Mouse (Mus musculus) hindbrain, embryonic 15.5 days (tissue): ENCODE results near the gene 4930404N11Rik. TPM values are rescaled to one million over a fixed set of nuclear protein-coding genes. Genes with fewer than 3 reads are reported as not detected.

ENCODE experiments used
- ATAC-seq: fragments of 200-750 bp; cut with Nextera tagmentation; 2 replicates; pipeline ENCODE4 v1.8.0; 2017; ENCODE audit warnings: low read depth, moderate number of reproducible peaks, moderate TSS enrichment; ENCODE audit not compliant: low FRiP score
- H3K27ac ChIP-seq: fragments of 300-500 bp; sonication (generic); replicated peaks from 2 replicates; pipeline ENCODE4 v1.5.1; 2015; ENCODE audit warnings: mild to moderate bottlenecking, inconsistent platforms
- H3K27me3 ChIP-seq: fragments of 300-500 bp; sonication (generic); 2 replicates; pipeline ENCODE4 v1.6.1; 2015; ENCODE audit warnings: control low read depth, inconsistent platforms
- H3K36me3 ChIP-seq: fragments of 300-500 bp; sonication (generic); 2 replicates; pipeline ENCODE4 v1.6.1; 2015; ENCODE audit warnings: control low read depth, inconsistent platforms
- H3K4me1 ChIP-seq: fragments of 300-500 bp; sonication (generic); replicated peaks from 2 replicates; pipeline ENCODE4 v1.6.1; 2015; ENCODE audit warnings: control low read depth, inconsistent platforms
- H3K4me2 ChIP-seq: fragments of 300-500 bp; sonication (generic); 2 replicates; pipeline ENCODE4 v1.6.1; 2015; ENCODE audit warnings: moderate library complexity, mild to moderate bottlenecking, inconsistent platforms
- H3K4me3 ChIP-seq: fragments of 300-500 bp; sonication (generic); 2 replicates; pipeline ENCODE4 v1.5.1; 2015; ENCODE audit warnings: mild to moderate bottlenecking, inconsistent platforms
- H3K9ac ChIP-seq: fragments of 300-500 bp; sonication (generic); 2 replicates; pipeline ENCODE4 v1.6.1; 2015; ENCODE audit warnings: inconsistent platforms
- H3K9me3 ChIP-seq: fragments of 300-500 bp; sonication (generic); 2 replicates; pipeline ENCODE4 v1.6.1; 2016; ENCODE audit warnings: control low read depth, inconsistent platforms
- WGBS: fragments of 180-500 bp; shearing (Covaris S2); methylation state at CpG from one replicate; pipeline ENCODE4 v1.1.7; 2015; 5-methylcytosine and 5-hydroxymethylcytosine counted together
- polyA plus RNA-seq: library from polyadenylated mRNA; unstranded; fragments of >200 nt; fragmentation: Nextera tagmentation; extraction: Ambion mirVana; gene quantifications from 2 replicates; pipeline ENCODE4 v1.2.1, GENCODE M21; 2015

The 4930404N11Rik gene
- polyA plus RNA-seq, 1 experiment from 2014 or later, result 1.1 TPM

DNA sequence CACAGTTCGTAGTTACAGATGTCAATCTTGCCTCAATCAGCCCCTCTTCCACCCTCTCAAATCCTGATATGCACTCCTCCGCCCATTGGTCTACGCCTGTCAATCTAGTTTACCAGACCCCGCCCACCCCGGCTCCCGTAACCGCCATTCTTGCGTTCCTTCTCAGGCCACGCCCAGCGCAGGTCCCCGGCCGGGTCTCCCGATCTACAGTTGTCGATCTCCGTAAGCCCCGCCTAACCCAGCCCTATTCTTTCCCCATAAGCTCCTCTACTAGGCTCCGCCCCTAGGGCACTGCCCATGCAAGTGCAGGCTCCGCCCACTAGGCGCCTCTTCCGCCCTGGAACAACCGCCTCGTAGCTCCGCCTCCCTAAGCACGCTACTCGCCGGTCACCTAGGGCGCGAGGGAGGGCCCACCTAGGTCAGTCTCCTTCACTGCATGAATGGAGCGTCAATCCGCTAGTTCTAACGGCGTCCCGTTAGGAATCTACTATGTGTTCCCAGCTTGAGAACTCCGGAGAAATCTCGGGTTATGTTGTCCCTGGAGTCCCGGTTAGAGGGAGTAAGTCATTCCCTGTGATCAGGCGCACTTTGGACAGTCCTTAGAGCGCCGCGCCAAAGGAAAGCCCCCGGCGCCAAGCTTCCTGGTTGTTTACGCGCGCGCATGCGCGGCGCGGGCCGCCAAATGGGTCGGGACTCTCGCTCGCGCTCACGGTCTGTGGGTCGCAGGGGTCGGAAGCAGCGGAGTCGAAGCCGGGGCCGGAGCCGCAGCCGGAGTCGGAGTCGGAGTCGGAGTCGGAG lies 44.9 kb downstream of the 4930404N11Rik start, which contains the start of gene Cactin:
Gene Cactin, plus strand, starts transcription at position 554 of the 798 bp plus-strand sequence.
- Histone ChIP-seq H3K9ac (peak within 1 kb of the TSS; percentile 79), H3K27ac (peak within 1 kb of the TSS; percentile 93), H3K27me3 (no peaks in the 10 kb centered on the region), H3K9me3 (no peaks in the 10 kb centered on the region), H3K4me3 (peak within 1 kb of the TSS; percentile 83), H3K4me2 (peak within 1 kb of the TSS; percentile 74), H3K36me3 (peaks cover 48% of the 10 kb centered on the region), H3K4me1 (peaks cover 25% of the 10 kb centered on the region)
- ATAC-seq, result peak; percentile 96
- WGBS, result under 1% methylated on average over 68 of the region's 68 CpGs

DNA sequence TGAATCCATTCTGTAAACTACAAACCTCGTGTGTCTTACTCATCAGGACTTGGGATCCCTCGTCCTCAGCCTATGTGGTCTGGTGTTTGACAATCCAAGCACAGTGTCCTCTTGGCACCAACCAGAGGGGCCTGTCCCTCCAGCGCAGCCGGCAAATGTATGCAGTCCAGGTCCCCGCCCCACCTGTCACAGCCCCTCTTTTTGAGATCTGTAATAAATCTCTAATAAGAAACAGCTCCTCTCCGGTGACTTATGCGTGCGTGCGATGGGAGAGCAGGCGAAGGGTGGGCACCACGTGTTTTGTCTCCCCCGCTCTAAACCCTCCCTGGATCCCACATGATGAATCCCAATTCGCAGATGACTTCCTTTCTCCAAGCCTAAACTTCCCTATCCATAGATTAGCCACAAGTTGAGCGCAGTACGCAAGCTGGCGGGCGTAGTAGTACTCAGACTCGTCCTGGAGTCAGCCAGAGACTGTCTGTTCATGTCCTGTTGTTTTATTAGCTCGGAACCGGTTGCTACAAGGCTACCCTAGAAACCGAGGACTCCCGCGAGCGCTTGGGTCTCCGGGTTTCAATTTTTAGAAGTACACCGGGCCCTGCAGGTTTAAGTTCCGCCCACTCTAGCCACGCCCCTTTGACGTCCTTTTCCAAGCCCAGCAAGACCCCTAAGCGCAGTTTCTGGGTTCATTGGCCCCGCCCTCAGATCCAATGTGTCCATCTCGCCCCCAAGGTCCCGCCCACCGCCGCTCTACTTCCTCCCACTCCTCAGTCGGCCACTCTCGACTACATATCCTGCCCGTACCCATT lies 45.7 kb downstream of the 4930404N11Rik start:
- peak overlapping the region; percentile 93 for H3K27ac ChIP-seq
- H3K9ac ChIP-seq, result peak overlapping the region; percentile 42
- H3K4me3 ChIP-seq, result peak overlapping the region; percentile 83
- H3K4me1 ChIP-seq, result peaks cover 25% of the 10 kb centered on the region
- no peaks in the 10 kb centered on the region for H3K27me3 ChIP-seq
- peak; percentile 35 for ATAC-seq
- peak overlapping the region; percentile 74 for H3K4me2 ChIP-seq
- no peaks in the 10 kb centered on the region for H3K9me3 ChIP-seq
- peaks cover 49% of the 10 kb centered on the region for H3K36me3 ChIP-seq
- under 1% methylated on average over 38 of the region's 38 CpGs for WGBS

DNA sequence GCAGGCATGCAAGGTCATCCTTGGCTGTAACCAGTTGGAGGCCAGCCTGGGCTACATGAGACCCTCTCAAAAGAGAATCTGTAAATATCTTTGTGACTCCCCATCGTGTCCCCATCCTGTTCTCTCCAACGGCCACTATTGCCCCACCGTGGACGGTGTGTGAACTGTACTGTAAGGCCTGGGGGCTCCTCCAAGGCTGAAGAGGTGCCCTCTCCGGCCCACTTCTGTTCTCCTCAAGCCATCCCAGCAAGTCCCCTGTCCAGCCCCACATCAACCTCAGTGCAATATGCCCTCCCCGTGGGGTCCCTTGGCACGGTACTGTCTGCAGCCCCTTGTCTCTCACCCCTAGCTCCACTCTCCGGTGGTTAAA lies 46.3 kb downstream of the 4930404N11Rik start:
- Histone ChIP-seq H3K36me3 (peaks cover 48% of the 10 kb centered on the region), H3K27me3 (no peaks in the 10 kb centered on the region), H3K4me2 (peak overlapping the region; percentile 74), H3K4me1 (peaks cover 25% of the 10 kb centered on the region), H3K9ac (peak overlapping the region; percentile 42), H3K4me3 (peak overlapping the region; percentile 83), H3K9me3 (no peaks in the 10 kb centered on the region), H3K27ac (peak overlapping the region; percentile 93)
- no peak for ATAC-seq
- 44% methylated on average over 8 of the region's 8 CpGs for WGBS

DNA sequence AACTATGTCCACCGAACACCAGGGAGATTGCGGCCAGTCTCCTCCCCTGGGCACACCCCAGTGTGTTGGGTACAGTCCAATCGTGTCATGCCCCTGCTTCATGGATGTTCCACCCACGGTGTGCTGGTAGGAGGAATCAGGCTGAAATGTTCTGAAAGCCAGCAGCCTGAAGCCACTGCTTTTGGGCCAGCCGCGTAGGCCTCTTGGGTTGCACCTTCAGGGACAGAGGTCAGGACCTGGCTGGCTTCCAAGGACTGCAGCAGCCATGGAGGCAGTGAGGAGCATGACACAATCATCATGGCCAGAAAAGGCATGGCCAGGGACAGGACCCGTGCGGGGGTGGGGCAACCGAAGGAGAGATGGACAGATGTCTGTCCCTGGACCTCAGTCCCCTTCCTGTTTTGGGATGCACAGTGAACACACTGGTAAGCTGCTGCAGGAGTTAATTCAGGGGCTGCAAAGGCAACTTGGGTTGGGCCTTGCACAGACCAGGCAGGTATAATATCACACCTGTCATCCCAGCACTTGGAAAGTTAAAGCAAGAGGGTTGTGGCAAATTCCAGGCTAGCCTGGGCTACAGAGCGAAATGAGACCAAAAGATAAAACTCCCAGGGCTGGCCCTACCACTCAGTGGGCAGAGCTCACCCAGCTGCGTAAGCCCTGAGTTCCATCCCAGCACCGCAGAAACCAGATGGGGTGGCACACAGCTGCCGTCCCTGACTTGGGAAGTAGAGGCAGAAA lies 46.9 kb downstream of the 4930404N11Rik start:
- Histone ChIP-seq H3K4me2 (no peak overlapping the region), H3K36me3 (peaks cover 48% of the 10 kb centered on the region), H3K9ac (no peak overlapping the region), H3K27ac (0 out of 2 replicates have a peak overlapping the region, but pooled peaks have one; percentile 93), H3K9me3 (no peaks in the 10 kb centered on the region), H3K27me3 (no peaks in the 10 kb centered on the region), H3K4me1 (peaks cover 25% of the 10 kb centered on the region), H3K4me3 (no peak overlapping the region)
- ATAC-seq, result no peak
- 92% methylated on average over 13 of the region's 13 CpGs for WGBS

DNA sequence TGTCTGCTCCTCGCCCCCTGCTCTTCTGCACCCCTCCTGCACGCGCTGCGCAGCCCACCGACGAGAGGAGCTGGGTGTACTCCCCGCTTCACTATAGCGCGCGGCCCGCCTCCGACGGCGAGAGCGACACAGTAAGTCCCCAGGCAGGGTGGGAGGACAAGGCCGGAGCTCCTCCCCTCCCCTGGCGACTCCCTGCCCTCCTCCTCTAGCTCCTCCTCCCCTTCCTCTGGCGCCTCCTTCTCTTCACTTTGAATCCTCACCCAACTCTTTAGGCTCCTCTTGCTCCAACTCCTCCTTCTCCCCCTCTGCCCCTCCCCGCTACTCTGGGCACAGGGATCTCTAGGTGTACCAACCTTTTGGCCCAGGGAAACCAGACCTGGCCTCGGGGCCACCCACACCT lies 48.3 kb downstream of the 4930404N11Rik start:
- peak overlapping the region; percentile 12; the same call in 1 of the 2 replicates for H3K4me2 ChIP-seq
- peaks cover 48% of the 10 kb centered on the region for H3K36me3 ChIP-seq
- no peaks in the 10 kb centered on the region for H3K27me3 ChIP-seq
- H3K4me1 ChIP-seq, result peaks cover 22% of the 10 kb centered on the region
- H3K9me3 ChIP-seq, result no peaks in the 10 kb centered on the region
- no peak overlapping the region for H3K9ac ChIP-seq
- WGBS, result 19% methylated on average over 20 of the region's 20 CpGs
- no peak for ATAC-seq
- 0 out of 2 replicates have a peak overlapping the region, but pooled peaks have one; percentile 9 for H3K4me3 ChIP-seq
- H3K27ac ChIP-seq, result no peak overlapping the region

DNA sequence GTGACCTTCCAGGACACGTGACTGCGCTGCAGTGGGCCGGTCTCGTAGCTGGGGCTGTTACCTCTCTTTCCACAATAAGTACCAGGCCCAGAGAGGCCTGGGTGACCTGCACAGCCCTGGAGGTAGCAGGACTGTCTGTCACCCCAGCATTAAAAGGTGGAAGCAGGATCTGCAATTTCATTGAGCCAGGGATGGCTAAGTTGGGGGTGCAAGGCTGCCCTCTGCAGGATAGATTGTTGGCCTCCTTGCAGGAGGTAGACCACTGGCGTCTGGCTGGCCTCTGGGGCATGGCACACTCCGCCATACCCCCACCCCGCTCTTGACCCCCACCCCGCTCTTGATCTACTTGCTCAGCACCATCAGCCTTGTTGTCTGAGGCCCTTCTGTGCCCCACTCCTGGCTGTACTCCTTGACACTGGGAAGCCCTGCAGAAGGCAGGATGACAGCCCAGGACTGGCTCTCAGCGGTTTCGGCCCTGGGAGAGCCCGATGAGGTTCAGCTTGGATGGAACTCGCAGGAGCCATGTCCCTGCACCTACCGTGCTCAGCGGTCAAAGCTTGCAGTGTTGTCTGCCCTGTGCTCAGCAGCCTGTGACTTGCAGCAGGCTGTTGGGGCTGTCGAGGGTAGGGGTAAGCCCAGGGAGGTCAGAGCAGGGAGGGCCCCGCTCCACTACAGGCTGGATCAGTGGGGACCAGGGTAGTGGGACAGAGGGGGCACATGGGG lies 49.1 kb downstream of the 4930404N11Rik start:
- Histone ChIP-seq H3K27me3 (no peaks in the 10 kb centered on the region), H3K27ac (no peak overlapping the region), H3K9me3 (no peaks in the 10 kb centered on the region), H3K4me1 (peaks cover 14% of the 10 kb centered on the region), H3K4me3 (0 out of 2 replicates have a peak overlapping the region, but pooled peaks have one; percentile 9), H3K36me3 (peaks cover 56% of the 10 kb centered on the region), H3K9ac (no peak overlapping the region), H3K4me2 (no peak overlapping the region)
- no peak for ATAC-seq
- 43% methylated on average over 16 of the region's 16 CpGs for WGBS

DNA sequence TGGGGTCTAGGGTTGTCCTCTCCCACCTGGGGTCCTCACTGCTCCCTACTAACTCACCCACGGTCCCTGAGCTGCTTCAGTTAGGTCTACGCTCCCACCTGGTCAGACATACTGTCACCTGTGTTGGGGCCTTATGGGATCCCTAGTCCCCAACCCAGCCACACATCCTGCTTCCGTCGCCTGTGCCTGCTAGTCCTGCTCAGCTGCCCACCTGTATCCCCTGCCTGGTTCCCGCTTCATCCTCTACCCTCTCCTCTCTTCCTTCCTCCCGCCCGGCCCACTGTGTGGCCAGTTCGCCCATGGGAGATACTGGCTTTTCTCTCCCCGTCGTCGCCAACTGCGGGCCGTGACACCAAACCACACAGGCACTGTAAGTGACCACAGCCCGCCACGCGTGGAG lies 50.0 kb downstream of the 4930404N11Rik start:
- Histone ChIP-seq H3K4me2 (no peak overlapping the region), H3K27me3 (no peaks in the 10 kb centered on the region), H3K9ac (no peak overlapping the region), H3K27ac (no peak overlapping the region), H3K4me1 (peaks cover 14% of the 10 kb centered on the region), H3K9me3 (no peaks in the 10 kb centered on the region), H3K4me3 (no peak overlapping the region), H3K36me3 (peaks cover 64% of the 10 kb centered on the region)
- no peak for ATAC-seq
- 94% methylated on average over 16 of the region's 16 CpGs for WGBS

DNA sequence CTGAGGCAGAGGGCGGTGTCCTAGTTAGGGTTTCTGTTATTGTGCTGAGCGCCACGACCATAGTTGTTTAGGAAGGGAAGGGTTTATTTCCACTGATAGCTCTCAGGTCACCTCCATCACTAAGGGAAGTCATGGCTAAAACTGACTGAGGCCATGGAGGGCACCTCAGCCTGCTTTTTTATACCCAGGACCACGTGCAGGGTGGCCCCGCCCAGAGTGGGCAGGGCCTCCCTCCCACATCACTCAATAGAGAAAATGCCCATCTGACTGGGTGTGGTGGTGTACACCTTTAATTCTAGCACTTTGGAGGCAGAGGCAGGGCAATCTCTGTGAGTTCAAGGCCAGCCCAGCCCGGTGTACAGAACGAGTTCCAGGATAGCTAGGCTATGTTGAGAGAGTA lies 51.4 kb downstream of the 4930404N11Rik start:
- WGBS, result 79% methylated on average over 7 of the region's 7 CpGs
- Histone ChIP-seq H3K4me3 (no peak overlapping the region), H3K4me2 (no peak overlapping the region), H3K36me3 (peaks cover 77% of the 10 kb centered on the region), H3K9me3 (no peaks in the 10 kb centered on the region), H3K27ac (no peak overlapping the region), H3K4me1 (peaks cover 6% of the 10 kb centered on the region), H3K27me3 (no peaks in the 10 kb centered on the region), H3K9ac (no peak overlapping the region)
- no peak for ATAC-seq

DNA sequence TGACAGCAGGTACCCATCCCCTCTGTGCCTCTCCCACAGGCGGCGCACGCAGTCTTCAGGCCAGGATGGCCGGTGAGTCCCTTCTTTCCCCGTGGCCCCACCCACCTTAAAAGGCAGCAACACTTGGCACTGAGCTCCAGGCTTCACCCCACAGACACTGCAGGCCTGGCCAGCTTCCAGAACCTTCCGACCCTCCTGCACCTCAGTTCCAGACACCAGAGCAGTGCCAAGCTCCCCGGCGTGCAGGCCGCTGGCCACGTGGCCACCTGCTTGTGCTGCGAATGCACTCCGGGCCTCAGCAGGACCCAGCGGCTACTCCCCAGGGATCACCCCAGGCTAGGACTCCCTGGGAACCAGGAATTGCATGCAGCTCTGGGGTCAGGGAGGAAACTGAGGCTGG lies 52.0 kb downstream of the 4930404N11Rik start:
- no peak for ATAC-seq
- Histone ChIP-seq H3K4me1 (0 out of 2 replicates have a peak, but pooled peaks cover under 1% of the 10 kb centered on the region), H3K4me2 (no peak overlapping the region), H3K4me3 (no peak overlapping the region), H3K36me3 (peaks cover 82% of the 10 kb centered on the region), H3K9ac (no peak overlapping the region), H3K27ac (no peak overlapping the region), H3K9me3 (no peaks in the 10 kb centered on the region), H3K27me3 (no peaks in the 10 kb centered on the region)
- 91% methylated on average over 13 of the region's 13 CpGs for WGBS
